25 mouse cellular contexts compared by ENCODE assay signal in the genomic region with DNA sequence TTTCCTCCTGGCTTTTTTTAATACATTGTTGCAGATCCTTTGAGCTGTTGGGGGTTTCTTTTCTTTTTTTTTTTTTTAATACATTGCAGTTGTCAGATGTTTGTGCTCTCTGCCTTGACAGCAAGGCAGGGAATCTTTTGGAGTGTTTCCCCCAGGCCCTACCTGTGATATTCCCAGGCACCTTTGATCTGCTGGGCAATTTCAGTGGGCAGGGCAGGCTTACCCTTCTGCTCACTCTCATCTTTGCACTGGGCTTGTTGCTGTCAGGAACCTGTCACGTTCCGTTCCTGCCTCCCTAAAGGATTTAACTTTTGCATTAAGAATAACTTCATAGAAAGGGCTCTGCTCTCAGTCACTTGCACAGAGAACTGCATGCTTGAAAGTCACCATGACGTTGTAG.
"Had no signal": no experiment of that assay in that cellular context is flagged by ENCODE, and none has a peak within 500 bp of the region (broad histone marks: within the 10 kb centered on the region; RNA-seq: fewer than 3 reads in every experiment).

No protein-coding gene starts in this region.

- DNase-seq: gastrocnemius, postnatal 14 days; gastrocnemius, postnatal 36 days; heart, adult 11 months; heart, adult 2 months; heart, postnatal 14 days; heart, postnatal 36 days; kidney, adult 11 months; kidney, adult 2 months; kidney, adult 9 months; kidney, postnatal 14 days; kidney, postnatal 36 days; layer of hippocampus, adult 9-11 months; layer of hippocampus, postnatal 36 days; left cerebral cortex, postnatal 4 days had no signal

- H3K9ac ChIP-seq: heart, embryonic 13.5 days; heart, embryonic 15.5 days; hindbrain, embryonic 13.5 days; hindbrain, embryonic 15.5 days; kidney, embryonic 15.5 days; limb, embryonic 13.5 days; limb, embryonic 15.5 days had no signal

- H3K27me3 ChIP-seq: heart, embryonic 13.5 days; heart, embryonic 15.5 days; hindbrain, embryonic 13.5 days; hindbrain, embryonic 15.5 days; kidney, embryonic 15.5 days; limb, embryonic 13.5 days; limb, embryonic 15.5 days had no signal

- H3K4me2 ChIP-seq: heart, embryonic 11.5 days; heart, embryonic 13.5 days; heart, embryonic 15.5 days; hindbrain, embryonic 13.5 days; hindbrain, embryonic 15.5 days; kidney, embryonic 15.5 days; limb, embryonic 13.5 days; limb, embryonic 15.5 days had no signal

- ATAC-seq: hindbrain, postnatal 0 days; intestine, embryonic 16.5 days had no signal

- H3K4me1 ChIP-seq: heart, embryonic 13.5 days; heart, embryonic 15.5 days; hindbrain, embryonic 13.5 days; hindbrain, embryonic 15.5 days; kidney, embryonic 15.5 days; limb, embryonic 13.5 days; limb, embryonic 15.5 days had no signal

- H3K4me3 ChIP-seq: heart, adult 2 months; heart, embryonic 13.5 days; heart, embryonic 15.5 days; hindbrain, embryonic 13.5 days; hindbrain, embryonic 15.5 days; kidney, embryonic 15.5 days; limb, embryonic 13.5 days; limb, embryonic 15.5 days had no signal

- H3K9me3 ChIP-seq: heart, embryonic 13.5 days; heart, embryonic 15.5 days; hindbrain, embryonic 13.5 days; hindbrain, embryonic 15.5 days; kidney, embryonic 15.5 days; limb, embryonic 13.5 days; limb, embryonic 15.5 days had no signal

- H3K36me3 ChIP-seq: heart, embryonic 13.5 days; heart, embryonic 15.5 days; hindbrain, embryonic 13.5 days; hindbrain, embryonic 15.5 days; kidney, embryonic 15.5 days; limb, embryonic 13.5 days; limb, embryonic 15.5 days had no signal

- H3K27ac ChIP-seq: heart, adult 2 months; heart, embryonic 13.5 days; heart, embryonic 15.5 days; hindbrain, embryonic 13.5 days; hindbrain, embryonic 15.5 days; hindbrain, postnatal 0 days; kidney, embryonic 15.5 days; kidney, postnatal 0 days; limb, embryonic 13.5 days; limb, embryonic 15.5 days had no signal
